Mouse (Mus musculus): ENCODE measurements at regions not wholly inside any gene's neighbourhood (a gene's known extent, or its start where the extent isn't known, plus 50 kb on each side); places are given as distances from the start of the nearest gene placed in this dataset. TPM values are rescaled to one million over a fixed set of nuclear protein-coding genes. Genes with fewer than 3 reads are reported as not detected.
"Not testable (repeated sequence)": the region's sequence is repeated elsewhere in the genome, so short reads cannot be mapped to it uniquely, and the experiment has no call there.

DNA sequence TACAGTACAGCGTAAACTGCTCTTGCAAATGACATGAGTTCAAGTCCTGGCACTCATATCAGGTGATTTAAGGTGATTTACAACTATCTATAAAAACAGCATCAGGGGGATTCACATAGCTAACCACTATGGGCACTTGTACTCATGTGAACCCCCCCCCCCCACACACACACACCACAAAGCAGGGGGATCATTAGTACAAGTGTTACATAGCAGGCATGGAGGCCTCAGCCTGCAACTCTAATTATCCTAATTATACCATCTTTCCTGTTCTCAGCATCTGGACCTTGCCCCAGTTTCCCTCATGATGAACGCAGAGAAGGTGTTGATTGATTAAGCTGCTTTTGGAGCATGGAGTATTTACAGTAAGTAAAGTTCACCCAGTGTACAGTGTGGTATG lies 773.5 kb downstream of the Trib2 start:
- Histone ChIP-seq H3K27me3 (replicated peaks; ENCODE audit: control insufficient read depth, insufficient read depth, low read length) (no peaks in the 10 kb centered on the region), H3K27ac (ENCODE audit: low read depth, low read length) (no peak overlapping the region), H3K9me3 (ENCODE audit: control insufficient read depth, low read length) (no peaks in the 10 kb centered on the region), H3K4me1 (replicated peaks; ENCODE audit: control insufficient read depth, insufficient read depth, low read length) (no peaks in the 10 kb centered on the region), H3K4me3 (ENCODE audit: low read depth, low read length) (no peak overlapping the region), H3K9ac (ENCODE audit: low read depth, low read length) (no peak overlapping the region), H3K36me3 (ENCODE audit: control insufficient read depth, insufficient read depth, low read length) (no peaks in the 10 kb centered on the region), H3K4me2 (no peak overlapping the region)
- no peak for DNase-seq (ENCODE audit: low spot score)
- ATAC-seq (replicated peaks; ENCODE audit: low FRiP score): no peak
- WGBS: 85% methylated on average over 2 of the region's 2 CpGs

GRCm38 (mm10) chr12:15011091-15011490 lies 805.6 kb downstream of the Trib2 start:
- Histone ChIP-seq H3K9me3 (ENCODE audit: control insufficient read depth, low read length) (no peaks in the 10 kb centered on the region), H3K4me3 (ENCODE audit: low read depth, low read length) (no peak overlapping the region), H3K27ac (ENCODE audit: low read depth, low read length) (no peak overlapping the region), H3K36me3 (ENCODE audit: control insufficient read depth, insufficient read depth, low read length) (no peaks in the 10 kb centered on the region), H3K4me2 (no peak overlapping the region), H3K9ac (ENCODE audit: low read depth, low read length) (no peak overlapping the region), H3K4me1 (replicated peaks; ENCODE audit: control insufficient read depth, insufficient read depth, low read length) (no peaks in the 10 kb centered on the region), H3K27me3 (replicated peaks; ENCODE audit: control insufficient read depth, insufficient read depth, low read length) (no peaks in the 10 kb centered on the region)
- ATAC-seq (replicated peaks; ENCODE audit: low FRiP score) (no peak), DNase-seq (ENCODE audit: low spot score) (no peak)

DNA sequence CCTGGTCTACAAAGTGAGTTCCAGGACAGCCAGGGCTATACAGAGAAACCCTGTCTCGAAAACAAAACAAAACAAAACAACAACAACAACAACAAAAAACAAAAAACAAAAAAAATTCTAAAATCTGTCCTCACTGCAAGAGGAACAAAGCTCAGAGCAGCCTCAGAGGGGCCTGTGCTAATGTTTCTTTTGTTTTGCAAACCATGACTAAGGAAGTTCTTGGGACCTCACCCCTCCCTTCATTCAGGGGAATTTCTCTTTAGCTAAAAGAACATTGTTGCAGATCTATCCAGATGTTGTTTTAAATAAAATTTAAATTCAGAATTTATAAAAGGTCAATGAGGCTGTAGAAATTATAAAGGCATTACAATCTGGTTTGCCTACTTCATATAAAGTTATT lies 814.3 kb downstream of the Trib2 start:
- H3K9ac ChIP-seq (ENCODE audit: low read depth, low read length); H3K4me2 ChIP-seq; H3K27ac ChIP-seq (ENCODE audit: low read depth, low read length); ATAC-seq (replicated peaks; ENCODE audit: low FRiP score); H3K4me1 ChIP-seq (replicated peaks; ENCODE audit: control insufficient read depth, insufficient read depth, low read length); H3K9me3 ChIP-seq (ENCODE audit: control insufficient read depth, low read length); DNase-seq (ENCODE audit: low spot score); H3K4me3 ChIP-seq (ENCODE audit: low read depth, low read length); H3K36me3 ChIP-seq (ENCODE audit: control insufficient read depth, insufficient read depth, low read length); H3K27me3 ChIP-seq (replicated peaks; ENCODE audit: control insufficient read depth, insufficient read depth, low read length): not testable (repeated sequence)
- WGBS: 50% methylated on average over 1 of the region's 1 CpGs

Small RNA genes lying in the stretch of these regions (microRNA-seq; reads per million reads assigned to microRNA genes)
- not detected for gene Gm27682 (ENCODE audit: borderline number of aligned reads)
